Mouse (Mus musculus) kidney, adult 9 months (tissue): ENCODE measurements around the gene 1500011B03Rik.

Experiments
- DNase-seq: peaks from one replicate; pipeline ENCODE4 v3.0.0; 2022

Gene 1500011B03Rik

DNA sequence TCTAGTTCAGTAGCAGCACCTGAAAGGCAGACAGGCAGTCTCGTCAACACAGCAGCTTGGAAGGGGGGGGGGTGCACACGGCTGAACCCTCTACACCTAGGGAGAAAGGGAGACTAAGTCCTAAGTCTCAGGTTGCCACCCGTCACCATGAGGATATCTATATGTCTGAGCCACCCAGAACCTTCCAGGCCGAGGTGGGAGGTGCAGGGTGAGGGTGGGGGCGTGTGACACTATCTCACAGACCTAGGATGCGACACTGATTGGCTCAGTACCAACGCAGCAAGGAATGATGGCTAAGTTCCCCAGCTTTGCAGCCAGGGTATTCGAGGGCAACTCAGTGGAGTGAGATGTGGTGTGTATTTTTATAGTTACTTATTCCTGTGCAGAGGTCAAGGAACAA is 14.9 kb downstream of the 1500011B03Rik start:
- no peak for DNase-seq

DNA sequence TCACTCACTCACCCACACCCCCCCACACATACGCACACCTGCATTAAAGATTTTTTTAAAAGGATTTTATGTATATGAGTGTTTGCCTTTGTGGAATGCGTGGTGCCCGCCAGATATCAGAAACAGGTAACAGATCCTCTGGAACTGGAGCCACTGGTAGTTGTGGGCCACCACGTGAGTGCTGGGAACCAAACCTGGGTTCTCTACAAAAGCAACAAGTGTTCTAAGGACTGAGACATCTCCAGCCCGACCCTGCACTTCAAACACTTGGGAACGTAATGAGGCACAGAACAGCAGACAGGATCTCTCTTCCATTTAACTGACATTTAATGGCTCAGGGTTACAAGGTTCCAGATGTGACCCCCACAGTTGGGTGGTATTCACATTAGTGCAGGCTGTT is 15.4 kb downstream of the 1500011B03Rik start:
- DNase-seq = no peak

DNA sequence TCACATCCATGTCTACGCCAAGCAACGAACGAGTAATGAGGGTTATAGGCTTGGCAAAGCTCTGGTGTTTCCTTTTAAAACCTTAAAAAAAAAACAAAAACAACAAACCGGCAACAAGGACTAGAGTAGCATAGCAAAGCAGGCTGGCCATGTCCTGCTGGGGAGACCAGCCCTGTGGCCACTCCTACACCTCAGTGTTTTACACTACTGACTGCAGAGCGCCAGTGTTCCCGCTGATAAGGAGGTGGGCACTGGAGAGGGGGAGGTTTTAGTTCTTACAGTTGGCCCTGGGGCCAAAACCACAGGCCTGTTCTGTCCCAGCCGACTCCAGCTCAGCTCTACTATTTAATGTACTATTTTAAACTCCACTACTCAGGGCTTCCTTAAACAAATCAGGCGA is 15.8 kb downstream of the 1500011B03Rik start:
- no peak for DNase-seq

DNA sequence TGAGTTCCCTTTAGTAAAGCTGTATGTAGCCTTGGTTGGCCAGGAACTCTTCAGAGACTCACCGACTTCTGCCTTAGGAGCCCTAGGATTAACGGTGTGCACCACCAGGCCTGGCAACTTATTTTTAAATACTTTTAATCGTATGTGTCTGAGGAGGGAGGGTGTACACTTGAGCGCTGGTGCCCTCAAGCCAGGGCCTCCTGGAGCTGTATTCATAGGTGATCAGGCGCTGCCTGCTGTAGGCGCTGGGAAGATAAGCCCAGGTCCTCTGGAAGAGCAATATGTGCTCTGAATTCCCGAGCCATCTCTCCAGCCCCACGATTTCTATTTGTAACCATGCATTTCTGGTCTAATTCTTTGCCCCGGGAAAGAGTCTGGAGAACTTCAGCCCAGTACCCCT is 16.2 kb downstream of the 1500011B03Rik start:
- DNase-seq = no peak

DNA sequence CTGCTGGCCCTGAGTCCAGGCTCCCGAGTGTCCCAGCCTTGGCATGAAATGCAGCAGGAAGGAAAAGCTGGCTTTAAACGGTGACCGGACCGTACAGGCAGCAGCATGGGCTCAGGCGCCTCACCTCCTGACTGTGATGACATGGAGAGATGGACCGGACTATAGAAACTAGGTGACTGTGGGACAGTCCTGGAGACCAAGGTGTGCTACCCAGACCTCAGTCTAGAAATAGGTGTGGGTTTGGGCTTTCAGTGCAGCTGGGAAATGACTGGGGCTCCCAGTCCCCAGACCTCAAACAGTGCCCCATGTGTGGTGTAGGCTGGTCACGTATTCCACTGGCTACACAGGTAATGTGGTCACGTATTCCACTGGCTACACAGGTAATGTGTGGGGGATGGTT is 16.6 kb downstream of the 1500011B03Rik start:
- no peak for DNase-seq

DNA sequence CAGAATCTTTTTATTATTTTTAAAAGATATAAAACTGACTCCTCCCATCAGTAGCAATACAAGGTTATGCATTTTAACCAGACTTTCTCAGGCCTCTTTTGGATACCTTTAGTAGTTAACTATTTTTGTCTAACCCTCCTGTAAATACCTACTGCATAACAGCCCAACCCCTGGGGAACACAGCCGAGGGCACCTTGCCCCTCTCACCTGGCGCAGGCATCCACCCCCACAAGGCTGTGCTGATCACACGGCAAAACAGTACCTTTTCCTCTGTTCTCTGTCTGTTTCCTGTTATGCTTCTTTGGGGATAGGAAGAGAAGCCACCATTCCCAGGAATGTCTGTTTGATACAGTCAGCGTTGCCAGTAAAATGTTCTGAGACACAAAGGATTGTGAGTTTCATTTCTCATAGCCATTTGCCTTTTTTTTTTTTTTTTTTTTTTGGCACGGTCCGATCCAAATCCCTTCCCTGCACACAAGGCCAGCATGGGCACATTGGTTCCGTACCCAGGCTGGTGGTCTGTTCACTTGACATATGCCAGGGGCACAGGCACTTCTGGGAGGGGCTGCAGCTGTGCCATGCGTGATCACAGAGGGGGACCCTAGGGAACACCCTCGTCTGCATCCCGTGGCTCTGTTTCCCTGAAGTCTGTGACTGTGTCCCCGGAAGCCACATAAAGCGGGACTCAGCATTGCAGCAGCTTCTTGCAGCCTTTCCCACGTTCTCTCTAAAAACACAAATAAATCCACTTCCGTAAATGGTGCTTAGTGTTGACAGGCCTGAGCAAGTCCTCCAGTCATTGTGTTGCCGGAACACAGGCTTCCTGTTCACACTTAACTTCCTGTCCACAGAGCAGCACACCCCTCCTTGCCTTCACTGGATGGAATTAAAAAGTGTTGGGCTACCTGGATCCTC is 17.6 kb downstream of the 1500011B03Rik start:
- DNase-seq = no peak

DNA sequence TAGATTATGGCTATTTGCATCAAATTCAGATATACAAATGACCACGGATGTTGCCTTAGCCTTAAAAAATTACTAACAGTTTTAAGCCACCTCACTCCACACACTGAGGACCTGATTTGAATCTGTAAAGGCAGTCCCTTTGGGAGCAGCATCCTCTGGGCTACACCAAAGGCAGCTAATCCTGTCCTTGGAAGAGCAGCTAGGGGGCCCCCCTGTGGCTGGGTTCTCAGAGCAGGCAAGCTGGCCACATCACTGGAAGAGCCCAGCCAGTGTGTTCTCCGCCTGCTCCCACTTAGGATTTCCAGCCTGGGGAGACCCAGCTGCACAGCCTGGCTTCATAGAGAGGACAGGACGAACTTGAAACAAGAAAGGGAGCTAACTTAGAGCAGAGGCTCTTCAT is 18.3 kb downstream of the 1500011B03Rik start:
- no peak for DNase-seq

DNA sequence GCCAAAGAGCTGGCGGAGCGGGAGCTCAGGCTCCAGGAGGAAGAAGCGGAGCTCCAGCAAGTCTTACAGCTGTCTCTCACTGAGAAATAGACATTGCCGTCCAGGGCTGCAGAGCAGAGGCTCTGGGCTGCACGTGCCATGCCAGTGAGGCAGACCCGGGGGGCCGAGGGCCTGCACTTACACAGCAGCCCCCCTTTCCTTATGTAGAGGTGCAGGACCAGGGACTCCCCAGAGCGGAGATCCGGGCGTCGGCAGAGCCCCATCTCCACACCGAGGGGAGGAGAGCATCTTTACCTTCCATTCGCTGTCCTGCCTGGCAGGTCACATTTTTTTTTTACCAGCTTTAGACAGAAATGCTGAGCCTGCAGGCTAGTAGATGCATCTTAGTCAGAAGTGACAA is 18.9 kb downstream of the 1500011B03Rik start:
- no peak for DNase-seq

DNA sequence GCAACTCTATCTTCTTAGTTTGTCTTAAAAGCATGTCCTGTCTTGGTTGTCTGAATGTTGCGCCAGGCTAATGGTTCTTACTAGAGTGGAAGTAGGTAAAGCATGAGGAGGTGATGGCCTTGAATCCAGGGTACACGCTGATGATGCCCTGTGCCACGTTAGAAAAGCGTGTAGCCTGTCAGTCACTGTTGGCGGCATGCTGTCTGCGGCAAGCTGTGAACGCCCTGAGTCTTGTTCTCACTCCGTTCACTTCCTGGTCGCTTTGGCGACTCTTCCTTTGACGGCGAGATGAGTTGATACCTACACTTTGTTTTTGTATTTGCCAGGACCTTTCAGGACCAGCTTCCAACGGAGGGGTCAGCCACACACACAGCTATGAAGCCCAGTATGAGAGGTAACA is 20.0 kb downstream of the 1500011B03Rik start:
- DNase-seq = no peak

DNA sequence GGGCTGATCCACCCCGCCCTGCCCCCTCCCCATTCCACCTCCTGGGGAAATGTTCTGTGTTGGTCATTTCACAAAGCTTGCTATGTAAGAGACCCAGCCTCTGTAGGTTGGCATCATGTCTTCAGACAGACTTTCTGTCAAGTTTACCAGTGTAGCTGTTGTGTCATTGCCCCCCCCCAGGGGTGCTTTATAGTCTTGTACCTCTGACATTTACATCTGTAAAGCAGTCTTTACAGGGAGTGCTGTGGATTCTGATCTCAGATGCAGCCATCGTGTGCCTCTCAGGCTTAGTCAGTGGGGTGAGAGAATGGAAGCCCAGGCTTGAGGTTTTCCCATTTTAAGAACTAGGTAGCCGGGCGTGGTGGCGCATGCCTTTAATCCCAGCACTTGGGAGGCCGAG is 21.4 kb downstream of the 1500011B03Rik start:
- no peak for DNase-seq

DNA sequence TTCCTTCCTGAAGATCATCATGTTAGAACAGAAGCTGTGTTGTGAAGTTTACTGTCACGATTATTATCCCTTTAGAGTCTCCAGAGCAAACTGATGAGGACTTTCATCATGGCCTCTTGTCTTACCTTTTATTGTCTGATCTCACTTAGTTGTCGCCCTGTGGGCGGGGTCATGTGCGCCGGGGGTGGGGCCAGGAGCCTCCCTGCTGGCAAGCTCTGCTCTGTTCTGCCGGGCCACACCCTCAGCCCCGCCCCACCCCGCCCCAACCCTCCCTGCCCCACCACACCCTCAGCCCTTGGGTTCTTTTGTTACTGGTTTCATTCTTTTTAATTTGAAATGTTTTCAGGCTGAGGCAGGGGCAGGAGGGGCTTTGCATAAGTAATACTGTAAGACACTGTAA is 22.2 kb downstream of the 1500011B03Rik start:
- DNase-seq = no peak

DNA sequence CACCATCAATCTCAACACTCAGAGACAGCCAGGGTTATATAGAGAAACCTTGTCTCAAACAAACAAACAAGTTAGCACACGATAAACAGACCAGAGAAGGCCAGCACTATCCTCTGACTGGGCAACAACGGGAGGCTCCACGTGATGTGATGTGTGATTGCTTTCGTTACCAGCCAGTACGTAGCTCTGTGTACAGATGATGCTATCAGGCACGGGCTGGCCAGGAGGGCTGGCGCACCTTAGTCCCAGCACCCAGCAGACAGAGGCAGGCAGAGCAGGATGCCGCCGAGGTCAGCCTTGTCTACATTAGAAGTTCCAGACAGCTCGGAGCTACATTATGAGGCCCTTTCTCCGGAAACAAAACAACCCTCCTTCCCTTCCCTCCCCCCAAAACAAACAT is 23.4 kb downstream of the 1500011B03Rik start:
- DNase-seq = no peak

DNA sequence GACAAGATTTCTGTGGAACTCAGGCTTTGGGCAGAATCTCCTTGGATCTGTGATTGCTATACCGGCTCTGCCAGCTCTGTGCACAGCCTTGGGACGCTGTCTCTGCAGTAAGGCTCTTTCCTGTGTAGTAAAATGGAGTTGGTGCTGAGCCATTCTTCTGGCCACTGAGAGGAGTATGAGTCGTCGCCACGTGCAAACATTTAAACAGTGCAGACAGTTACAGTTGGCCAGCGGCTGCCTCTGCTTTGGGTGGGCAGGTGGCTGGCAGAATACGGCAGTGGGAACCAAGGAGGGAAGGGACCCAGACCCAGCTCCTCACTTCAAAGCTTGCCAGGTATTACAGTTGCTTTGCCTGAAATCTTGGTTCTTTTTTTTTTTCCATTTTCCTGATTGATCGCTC is 26.0 kb downstream of the 1500011B03Rik start:
- no peak for DNase-seq

DNA sequence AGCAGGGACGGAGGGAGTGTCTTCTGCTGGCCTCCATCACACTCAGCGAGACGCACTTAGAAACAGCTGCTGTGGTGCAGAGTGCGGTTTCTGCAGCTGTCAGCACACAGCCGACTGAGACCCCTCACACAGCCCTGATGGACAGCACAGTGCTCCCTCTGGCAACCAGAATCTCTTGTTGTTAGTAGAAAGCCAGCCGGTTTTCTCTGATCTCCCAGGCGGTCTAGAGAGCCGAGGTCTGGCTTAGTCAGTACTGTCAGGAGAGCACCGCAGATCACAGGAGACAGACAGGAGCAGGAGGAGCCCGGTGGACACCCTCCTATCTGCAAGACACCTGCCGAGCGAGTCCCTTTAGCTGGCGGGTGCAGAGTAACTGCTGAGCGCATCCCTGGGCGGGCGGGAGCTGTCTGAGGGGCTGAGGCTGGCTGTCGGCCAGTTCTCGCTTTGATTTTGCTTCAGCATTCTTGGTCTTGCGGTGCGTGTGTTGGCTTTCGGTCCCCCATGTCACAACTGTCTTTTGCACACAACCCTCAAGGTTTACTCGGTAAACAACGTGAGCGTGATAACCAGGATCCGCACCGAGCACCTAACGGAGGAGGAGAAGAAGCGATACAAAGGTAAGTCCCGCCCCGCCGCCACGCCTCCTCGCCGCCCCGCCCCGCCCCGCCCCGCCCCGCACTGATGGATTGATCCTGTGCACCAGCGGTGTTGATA is 26.8 kb downstream of the 1500011B03Rik start:
- no peak for DNase-seq

DNA sequence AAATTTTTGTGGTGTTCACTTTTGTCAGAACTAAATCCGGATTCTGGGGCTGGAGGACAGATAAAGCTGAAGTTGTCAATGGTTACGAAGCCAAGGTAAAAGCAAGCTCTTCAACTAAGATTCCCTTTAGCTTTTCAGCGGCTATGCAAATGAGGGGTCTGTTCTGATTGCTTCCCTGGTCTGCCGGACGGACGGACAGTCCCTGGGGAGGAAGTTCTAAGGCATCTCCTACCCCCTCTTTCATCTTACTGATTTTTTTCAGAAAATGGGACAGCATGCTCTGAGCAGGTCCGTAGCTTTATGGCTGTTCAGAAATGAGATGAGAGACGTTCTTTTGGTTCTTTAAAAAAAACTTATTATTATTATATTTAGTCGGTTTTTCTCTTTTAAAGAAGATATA is 27.6 kb downstream of the 1500011B03Rik start:
- no peak for DNase-seq

DNA sequence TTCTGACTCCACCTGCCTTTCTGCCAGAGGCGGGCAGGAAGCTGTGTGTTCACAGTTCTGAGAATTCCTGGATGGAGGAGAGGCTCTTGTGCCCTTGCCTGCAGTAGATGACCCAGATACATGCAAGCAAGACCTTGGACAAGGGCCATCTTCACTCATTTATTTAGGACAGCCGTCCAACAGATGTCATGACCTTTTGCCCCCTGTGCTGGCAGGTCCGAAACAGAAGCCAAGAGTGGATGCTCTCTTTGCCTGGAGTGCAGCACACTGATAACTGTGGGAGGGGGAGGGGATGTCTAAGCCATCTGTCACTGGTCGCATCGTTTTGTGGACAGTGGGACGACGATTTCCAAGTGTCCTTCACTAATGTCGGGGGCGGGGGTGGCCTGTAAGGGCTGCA is 28.0 kb downstream of the 1500011B03Rik start:
- no peak for DNase-seq

DNA sequence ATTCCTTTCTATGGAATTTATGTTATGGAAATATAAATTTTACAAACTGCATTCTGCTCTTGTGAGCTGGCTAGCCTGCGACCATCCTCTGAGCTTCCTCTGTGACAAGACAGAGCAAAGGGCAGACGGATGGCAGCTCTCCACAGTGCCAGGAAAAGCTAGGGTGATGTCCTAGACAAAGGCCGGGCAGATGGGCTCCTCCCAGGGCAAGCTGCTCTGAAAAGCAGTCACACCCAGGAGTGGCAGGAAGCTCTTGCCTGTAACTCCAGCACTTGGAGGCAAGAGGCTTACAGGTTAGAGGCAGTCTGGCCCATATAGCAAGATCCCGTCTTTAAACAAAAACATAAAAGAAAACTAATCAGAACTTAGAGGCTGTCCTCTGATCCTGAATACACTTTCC is 28.7 kb downstream of the 1500011B03Rik start:
- no peak for DNase-seq

DNA sequence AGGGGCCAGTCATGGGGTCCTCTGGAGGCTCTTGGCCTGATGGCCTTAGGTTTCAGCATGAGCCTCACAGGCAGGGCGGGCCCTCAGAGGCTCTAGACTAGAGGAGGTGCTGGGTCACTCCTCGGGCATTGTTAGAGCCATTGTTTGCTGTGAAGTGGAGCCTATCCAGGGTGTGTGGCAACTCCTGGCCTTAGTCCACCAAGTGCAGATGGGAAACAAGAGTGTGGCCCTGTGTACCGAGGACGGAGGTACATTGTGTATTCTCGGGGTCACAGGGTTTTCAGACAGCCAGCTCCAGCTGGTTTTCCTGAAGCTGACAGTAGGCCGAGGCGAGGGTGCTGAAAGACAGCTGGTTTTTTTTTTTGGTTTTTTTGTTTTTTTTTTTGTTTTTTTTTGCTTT is 30.0 kb downstream of the 1500011B03Rik start:
- DNase-seq = no peak

DNA sequence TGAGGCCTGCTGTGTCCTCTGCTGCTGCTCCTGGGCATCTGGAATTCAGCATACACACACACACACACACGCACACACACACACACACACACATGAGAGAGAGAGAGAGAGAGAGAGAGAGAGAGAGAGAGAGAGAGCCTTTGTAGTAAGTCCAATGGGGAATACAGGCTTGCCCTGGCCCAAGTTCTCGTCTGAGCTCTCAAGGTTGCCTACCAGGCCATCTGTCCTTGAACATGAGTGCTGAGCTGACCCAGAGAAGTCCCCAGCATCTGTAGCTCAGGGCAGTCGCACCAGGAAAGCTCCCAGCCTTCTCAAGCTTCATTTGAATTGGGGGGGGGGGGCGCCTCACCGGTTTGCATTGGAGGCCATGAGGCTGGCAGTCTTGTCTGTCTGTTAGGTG is 38.1 kb downstream of the 1500011B03Rik start:
- DNase-seq = no peak

DNA sequence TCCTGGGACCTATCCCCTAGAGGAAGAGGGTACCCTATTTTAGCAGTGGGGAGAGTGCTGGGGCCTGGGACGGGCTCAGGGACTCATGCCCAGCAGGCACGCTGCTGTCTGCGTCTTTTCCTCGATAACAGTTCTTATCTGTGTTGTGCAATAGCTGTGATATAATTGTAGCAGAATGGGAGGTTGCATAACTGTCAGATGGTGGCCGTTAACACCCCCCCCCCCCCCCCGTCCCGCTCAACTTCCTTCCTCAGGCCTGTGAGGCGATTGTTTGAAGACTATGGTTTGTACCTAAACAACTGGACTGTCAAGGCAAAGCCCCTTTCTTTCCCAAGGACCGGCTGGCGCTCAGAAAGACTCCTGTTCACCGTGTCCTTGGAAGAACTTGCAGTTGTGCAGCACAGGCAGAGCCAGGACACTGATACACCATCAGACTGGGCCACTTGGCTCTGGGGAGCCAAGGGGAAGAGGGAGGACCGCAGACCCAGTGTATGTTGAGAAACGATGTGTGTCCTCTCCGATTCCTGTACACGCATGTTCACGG is 38.6 kb downstream of the 1500011B03Rik start:
- no peak for DNase-seq

DNA sequence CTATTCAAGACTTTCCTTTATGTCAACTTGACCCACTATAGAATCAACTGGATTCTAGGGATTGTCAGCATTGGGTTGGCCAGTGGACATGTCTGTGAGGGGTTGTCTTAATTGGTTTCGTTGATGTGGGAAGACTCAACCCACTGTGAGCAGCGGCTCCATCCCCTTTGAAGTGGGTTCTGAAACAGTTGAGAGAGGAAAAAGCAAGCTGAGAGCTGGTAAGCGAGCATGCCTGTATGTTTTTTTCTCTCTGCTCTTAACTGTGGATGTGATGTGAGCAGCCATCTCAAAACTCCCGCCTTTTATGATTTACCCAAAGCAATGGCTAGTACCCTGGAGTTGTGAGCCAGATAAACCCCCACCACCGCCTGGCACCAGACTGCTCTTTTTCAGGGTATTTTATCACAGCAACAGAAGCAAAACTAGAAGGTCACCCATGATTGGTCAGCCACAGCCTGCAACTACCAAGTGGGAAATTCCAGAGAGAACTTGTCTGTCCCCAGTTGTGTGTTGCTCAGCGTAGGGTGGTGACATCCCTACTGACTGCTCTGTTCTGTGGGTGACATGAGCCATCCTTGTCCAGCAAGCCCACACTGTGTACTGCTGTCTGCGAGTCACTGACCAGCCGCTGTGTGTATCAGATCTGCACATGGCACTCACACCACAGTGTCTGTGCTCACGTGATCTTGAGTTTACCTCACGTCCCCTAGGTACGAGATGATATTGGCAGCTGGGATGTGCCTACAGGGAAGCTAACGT is 39.7 kb downstream of the 1500011B03Rik start:
- no peak for DNase-seq

DNA sequence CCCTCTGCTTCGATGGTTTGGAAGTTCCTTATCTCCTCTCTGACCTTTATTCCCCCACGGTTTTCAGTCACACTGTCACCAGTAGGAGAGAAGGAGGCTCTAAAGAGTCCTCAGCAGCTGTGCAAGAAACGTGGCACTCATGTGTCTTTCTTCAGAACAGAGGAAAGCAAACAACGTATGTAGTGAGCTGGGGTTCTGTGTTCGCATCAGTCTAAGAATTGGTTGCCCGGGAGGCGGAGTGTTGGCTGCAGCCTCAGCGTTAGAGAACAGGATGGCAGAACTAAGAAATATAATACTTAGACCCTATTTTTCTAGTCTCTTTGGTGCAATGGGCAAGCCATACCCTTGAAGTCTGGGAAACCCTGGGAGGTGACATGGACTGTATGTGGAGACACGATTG is 40.3 kb downstream of the 1500011B03Rik start:
- no peak for DNase-seq

DNA sequence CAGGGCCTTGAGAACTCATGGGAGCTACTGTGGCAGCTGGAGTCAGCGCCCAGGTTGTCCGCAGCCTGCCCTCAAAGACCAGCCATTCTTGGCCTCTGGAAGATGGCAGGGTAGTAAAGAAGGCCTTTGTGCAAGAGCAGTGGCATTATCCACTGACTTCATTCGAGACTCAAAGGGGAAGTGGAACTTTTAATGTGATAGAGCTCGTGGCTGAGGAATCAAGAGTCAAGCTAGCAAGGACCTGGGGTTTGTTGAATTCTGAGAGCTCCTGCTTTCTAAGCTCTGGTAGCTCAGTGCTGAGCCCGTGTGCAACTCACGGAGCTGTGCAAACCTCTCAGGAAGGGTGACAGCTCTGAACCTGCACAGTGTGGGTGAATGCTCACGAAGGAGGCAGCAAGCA is 42.4 kb downstream of the 1500011B03Rik start:
- DNase-seq = no peak
